Comparison of ENCODE assay signal across 9 mouse cellular contexts in the genomic region with DNA sequence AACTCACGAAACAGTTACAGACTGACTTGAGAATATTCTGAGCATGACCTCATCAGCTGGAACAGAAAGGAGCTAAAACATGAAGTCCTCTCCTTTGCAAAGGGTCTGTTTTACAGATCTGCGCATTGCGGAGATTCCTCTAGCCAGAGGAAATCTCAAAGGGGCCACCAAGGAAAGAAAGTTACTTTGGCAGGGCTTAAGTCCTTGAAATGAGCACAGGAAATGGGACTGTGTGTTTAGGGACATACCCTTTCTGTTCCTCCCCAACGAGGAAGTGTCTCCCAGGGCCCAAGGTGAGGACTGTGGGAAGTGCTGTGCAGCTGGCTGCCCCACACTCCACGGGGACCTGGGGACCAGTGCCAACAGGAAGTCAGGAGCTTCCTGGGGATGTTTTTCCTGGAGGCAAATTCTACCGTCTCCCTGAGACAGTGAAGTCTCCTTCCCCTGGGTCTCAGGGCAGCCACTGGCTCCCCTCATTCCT. TPM values are rescaled to one million over a fixed set of nuclear protein-coding genes. Genes with fewer than 3 reads are reported as not detected.
DNase-seq lines count a peak whose midpoint lies in the region; ATAC-seq and TF ChIP-seq lines count a peak whose summit lies in the region.
"Had no signal": no experiment of that assay in that cellular context is flagged by ENCODE, and none has a peak within 500 bp of the region (broad histone marks: within the 10 kb centered on the region; RNA-seq: fewer than 3 reads in every experiment).

No protein-coding gene starts in this region.

- H3K4me3 ChIP-seq in liver, adult 2 months (ENCODE audit: insufficient read depth, low read depth, low read length) = no peak overlapping the region
- H3K4me3 ChIP-seq in intestine, embryonic 14.5 days (ENCODE audit: low read depth, low read length) = no peak overlapping the region
- H3K4me3 ChIP-seq in liver, postnatal 0 days (ENCODE audit: low read depth, low read length) = no peak overlapping the region

- DNase-seq in liver, adult 2 months (ENCODE audit: extremely low read depth, low read depth, low spot score) = peak; percentile 42
- DNase-seq in liver = no peak
- DNase-seq in gastrocnemius, postnatal 14 days = peak; percentile 71
- DNase-seq in intestine, embryonic 14.5 days (ENCODE audit: low spot score) = peak; percentile 66
- DNase-seq in liver, postnatal 0 days = peak; percentile 54
- DNase-seq in ovary, postnatal 14 days (ENCODE audit: low spot score) = peak; percentile 44
- DNase-seq in cerebellum, adult 11 months = no peak

- ATAC-seq in intestine, embryonic 14.5 days (replicated peaks; ENCODE audit: low FRiP score, low TSS enrichment, low read depth) = no peak
- peak; percentile 39; the same call in 1 of the 2 replicates for ATAC-seq in liver, postnatal 0 days
- ATAC-seq in CD4-positive, CD25-positive, alpha-beta regulatory T cell, adult 4 months = no peak

- no peak for TF ChIP-seq CTCF in liver, adult 2 months (IDR thresholded peaks at IDR 0.05; ENCODE audit: low read depth, low read length)
- no peak for TF ChIP-seq CTCF in liver, postnatal 0 days (IDR thresholded peaks at IDR 0.05; ENCODE audit: low read depth)

- no peaks in the 10 kb centered on the region for H3K27me3 ChIP-seq in liver, adult 2 months (ENCODE audit: control insufficient read depth, insufficient read depth, low read length)
- no peaks in the 10 kb centered on the region for H3K27me3 ChIP-seq in intestine, embryonic 14.5 days (replicated peaks; ENCODE audit: control insufficient read depth, insufficient read depth, low read length)
- no peaks in the 10 kb centered on the region for H3K27me3 ChIP-seq in liver, postnatal 0 days (ENCODE audit: insufficient read depth, low read length)

- H3K9me3 ChIP-seq in intestine, embryonic 14.5 days (ENCODE audit: control insufficient read depth, low read length) = no peaks in the 10 kb centered on the region
- no peaks in the 10 kb centered on the region for H3K9me3 ChIP-seq in liver, postnatal 0 days (ENCODE audit: low read length)

- peaks cover 37% of the 10 kb centered on the region for H3K79me2 ChIP-seq in liver, adult 2 months (ENCODE audit: control insufficient read depth, insufficient read depth, low read length)

- H3K9ac ChIP-seq in liver, adult 2 months (ENCODE audit: low read depth, low read length) = no peak overlapping the region
- peak overlapping the region; percentile 38; the same call in 1 of the 2 replicates for H3K9ac ChIP-seq in intestine, embryonic 14.5 days (ENCODE audit: low read length)
- no peak overlapping the region; the same call in 1 of the 2 replicates for H3K9ac ChIP-seq in liver, postnatal 0 days (replicated peaks)

- H3K4me2 ChIP-seq in intestine, embryonic 14.5 days (ENCODE audit: low read length) = peak overlapping the region; percentile 28
- peak overlapping the region; percentile 27 for H3K4me2 ChIP-seq in liver, postnatal 0 days (ENCODE audit: low read depth, low read length)

- no peak for TF ChIP-seq POLR2A in liver, adult 2 months (IDR thresholded peaks at IDR 0.05; ENCODE audit: extremely low read depth, insufficient read depth, low read length)

- WGBS in liver, adult 2 months = 42% methylated on average over 6 of the region's 6 CpGs
- WGBS in intestine, embryonic 14.5 days = 10% methylated on average over 6 of the region's 6 CpGs
- 27% methylated on average over 6 of the region's 6 CpGs for WGBS in liver, postnatal 0 days (ENCODE audit: insufficient replicate concordance)

- peaks cover 22% of the 10 kb centered on the region for H3K4me1 ChIP-seq in liver, adult 2 months (ENCODE audit: control insufficient read depth, insufficient read depth, low read length)
- H3K4me1 ChIP-seq in intestine, embryonic 14.5 days (replicated peaks; ENCODE audit: control insufficient read depth, insufficient read depth, low read length) = peaks cover 60% of the 10 kb centered on the region
- peaks cover 46% of the 10 kb centered on the region for H3K4me1 ChIP-seq in liver, postnatal 0 days (ENCODE audit: insufficient read depth)

- peak overlapping the region; percentile 57 for H3K27ac ChIP-seq in liver, adult 2 months (replicated peaks; ENCODE audit: insufficient read depth, low read depth, low read length)
- H3K27ac ChIP-seq in intestine, embryonic 14.5 days (ENCODE audit: low read depth) = peak overlapping the region; percentile 88
- peak overlapping the region; percentile 84 for H3K27ac ChIP-seq in liver, postnatal 0 days (ENCODE audit: low read depth)

- intact Hi-C loops in gastrocnemius, postnatal 14 days (cut with DNase I; ENCODE audit: low total_unique reads) = no loop called here

- H3K36me3 ChIP-seq in liver, adult 2 months (ENCODE audit: control insufficient read depth, insufficient read depth, low read length) = no peaks in the 10 kb centered on the region
- H3K36me3 ChIP-seq in intestine, embryonic 14.5 days (ENCODE audit: control insufficient read depth, insufficient read depth, low read length) = 0 out of 2 replicates have a peak, but pooled peaks cover 1% of the 10 kb centered on the region
- no peaks in the 10 kb centered on the region for H3K36me3 ChIP-seq in liver, postnatal 0 days (replicated peaks; ENCODE audit: insufficient read depth, low read length)

- TF ChIP-seq EP300 in liver, postnatal 0 days (IDR thresholded peaks at IDR 0.05; ENCODE audit: low read depth) = no peak

RNA-seq across cellular contexts. Expression of a gene that starts 40.7 kb away (rescaled TPM):
- not detected in 2 replicates for total RNA-seq in liver, adult 2 months (2014; rRNA removed)
- polyA plus RNA-seq in liver, adult 2 months (2012; rRNA removed) = not detected in 2 replicates
- not detected for total RNA-seq in gastrocnemius, postnatal 14 days (2021)
- polyA plus RNA-seq in intestine, embryonic 14.5 days (2014; fragmentation: Nextera tagmentation; extraction: Ambion mirVana) = 0.05 TPM in 1 of 2 replicates, not detected in the other
- 0.07 and 0.08 TPM in 2 replicates for polyA plus RNA-seq in liver, postnatal 0 days (2015; fragmentation: Nextera tagmentation; extraction: Ambion mirVana)
- polyA plus RNA-seq in CD4-positive, CD25-positive, alpha-beta regulatory T cell, adult 4 months (2017; shearing (Covaris generic)) = under 1 TPM; 0.11 to 0.20 TPM
- total RNA-seq: hematopoietic stem cell, adult 5-6 weeks had no signal

Comparison
In these comparisons a context has a peak if more than half of its experiments do, and no peak if none do; other contexts are left out.
1. DNase-seq: peak in liver, adult 2 months (single experiment), gastrocnemius, postnatal 14 days (single experiment), intestine, embryonic 14.5 days (single experiment), liver, postnatal 0 days (single experiment) and ovary, postnatal 14 days (single experiment); none in liver (single experiment) and cerebellum, adult 11 months (single experiment).
2. Peak in every context shown above with its lines, with median percentiles within 50 percentile points of each other: H3K27ac ChIP-seq.